Mouse (Mus musculus) E14TG2a.4 (cell line): ENCODE measurements around the gene Carns1.

ENCODE experiments used
- H3K27me3 ChIP-seq: 2 replicates; pipeline ENCODE4 v1.6.1; 2014; ENCODE audit warnings: low read length, control low read depth; ENCODE audit not compliant: insufficient read depth
- H3K36me3 ChIP-seq: 2 replicates; pipeline ENCODE4 v1.6.1; 2014; ENCODE audit warnings: low read length, control low read depth; ENCODE audit not compliant: insufficient read depth
- H3K4me1 ChIP-seq: replicated peaks from 2 replicates; pipeline ENCODE4 v1.6.1; 2014; ENCODE audit warnings: low read depth, low read length, control low read depth
- H3K4me3 ChIP-seq: replicated peaks from 2 replicates; pipeline ENCODE4 v1.5.1; 2014; ENCODE audit warnings: mild to moderate bottlenecking, low read length
- H3K9me3 ChIP-seq: 2 replicates; pipeline ENCODE4 v1.6.1; 2014; ENCODE audit warnings: low read length, control low read depth
- CTCF ChIP-seq: conservative IDR thresholded peaks from 2 replicates; pipeline ENCODE4 v1.5.1; 2014; ENCODE audit warnings: low read length
- NANOG ChIP-seq: IDR thresholded peaks from 2 replicates; pipeline ENCODE4 v1.6.1; 2014; ENCODE audit warnings: borderline replicate concordance, low read length, mixed read lengths
- POU5F1 ChIP-seq: IDR thresholded peaks from 2 replicates; pipeline ENCODE4 v1.6.1; 2014; ENCODE audit warnings: low read length, borderline replicate concordance

Carns1 gene

GRCm38 (mm10) chr19:4204889-4205288 is 29.6 kb upstream of the Carns1 start:
- Histone ChIP-seq H3K4me1 (peaks cover 77% of the 10 kb centered on the region), H3K36me3 (peaks cover 10% of the 10 kb centered on the region), H3K27me3 (peaks cover 4% of the 10 kb centered on the region), H3K4me3 (no peak overlapping the region), H3K9me3 (no peaks in the 10 kb centered on the region)
- TF ChIP-seq CTCF (0 out of 2 replicates have a peak, but pooled peaks have one; percentile 4), POU5F1 (no peak)

GRCm38 (mm10) chr19:4203604-4204326 is 28.5 kb upstream of the Carns1 start:
- H3K27me3 ChIP-seq, result peaks cover 3% of the 10 kb centered on the region; the same call in 1 of the 2 replicates
- H3K9me3 ChIP-seq, result no peaks in the 10 kb centered on the region
- TF ChIP-seq NANOG (no peak), CTCF (no peak), POU5F1 (no peak)
- peaks cover 81% of the 10 kb centered on the region for H3K4me1 ChIP-seq
- no peak overlapping the region for H3K4me3 ChIP-seq
- H3K36me3 ChIP-seq, result peaks cover 21% of the 10 kb centered on the region

GRCm38 (mm10) chr19:4203148-4203547 is 27.9 kb upstream of the Carns1 start:
- Histone ChIP-seq H3K9me3 (no peaks in the 10 kb centered on the region), H3K4me3 (no peak overlapping the region), H3K4me1 (peaks cover 81% of the 10 kb centered on the region), H3K27me3 (peaks cover 3% of the 10 kb centered on the region; the same call in 1 of the 2 replicates), H3K36me3 (peaks cover 27% of the 10 kb centered on the region)
- TF ChIP-seq CTCF, result no peak

GRCm38 (mm10) chr19:4202149-4202548 is 26.9 kb upstream of the Carns1 start:
- TF ChIP-seq CTCF (no peak), POU5F1 (no peak), NANOG (no peak)
- Histone ChIP-seq H3K4me1 (peaks cover 81% of the 10 kb centered on the region), H3K27me3 (peaks cover 3% of the 10 kb centered on the region; the same call in 1 of the 2 replicates), H3K9me3 (no peaks in the 10 kb centered on the region), H3K4me3 (peak overlapping the region; percentile 92), H3K36me3 (peaks cover 37% of the 10 kb centered on the region)

- H3K36me3 ChIP-seq, result peaks cover 45% of the 10 kb centered on the region
- H3K27me3 ChIP-seq, result peaks cover 3% of the 10 kb centered on the region; the same call in 1 of the 2 replicates
- H3K4me3 ChIP-seq, result peak within 1 kb of the TSS; percentile 92
- TF ChIP-seq POU5F1 (no peak), CTCF (no peak), NANOG (no peak)
- no peaks in the 10 kb centered on the region for H3K9me3 ChIP-seq
- peaks cover 82% of the 10 kb centered on the region for H3K4me1 ChIP-seq
Measured at GRCm38 (mm10) chr19:4201291-4201909, 26.1 kb upstream of the Carns1 start, which contains the start of gene Rad9a. Gene Rad9a, minus strand, starts transcription at chr19:4201662.

- Histone ChIP-seq H3K9me3 (no peaks in the 10 kb centered on the region), H3K4me3 (peak overlapping the region; percentile 20; the same call in 1 of the 2 replicates), H3K36me3 (peaks cover 81% of the 10 kb centered on the region), H3K4me1 (peaks cover 89% of the 10 kb centered on the region), H3K27me3 (no peaks in the 10 kb centered on the region)
- TF ChIP-seq POU5F1 (no peak), NANOG (no peak), CTCF (no peak)
Measured at GRCm38 (mm10) chr19:4197180-4197579, 21.9 kb upstream of the Carns1 start.

GRCm38 (mm10) chr19:4196548-4196947 is 21.3 kb upstream of the Carns1 start:
- peak overlapping the region; percentile 20; the same call in 1 of the 2 replicates for H3K4me3 ChIP-seq
- H3K27me3 ChIP-seq, result no peaks in the 10 kb centered on the region
- TF ChIP-seq NANOG (no peak), CTCF (no peak), POU5F1 (no peak)
- no peaks in the 10 kb centered on the region for H3K9me3 ChIP-seq
- peaks cover 85% of the 10 kb centered on the region for H3K4me1 ChIP-seq
- H3K36me3 ChIP-seq, result peaks cover 81% of the 10 kb centered on the region

GRCm38 (mm10) chr19:4196048-4196447 is 20.8 kb upstream of the Carns1 start:
- Histone ChIP-seq H3K27me3 (no peaks in the 10 kb centered on the region), H3K4me1 (peaks cover 90% of the 10 kb centered on the region), H3K36me3 (peaks cover 81% of the 10 kb centered on the region), H3K4me3 (peak overlapping the region; percentile 23; the same call in 1 of the 2 replicates), H3K9me3 (no peaks in the 10 kb centered on the region)
- TF ChIP-seq POU5F1 (no peak), CTCF (no peak), NANOG (no peak)
